Mouse (Mus musculus) central nervous system, embryonic 11.5 days (tissue): ENCODE results near the gene Pgd. TPM values are rescaled to one million over a fixed set of nuclear protein-coding genes. Genes with fewer than 3 reads are reported as not detected.

Experiments
- polyA plus RNA-seq: library from polyadenylated mRNA; depleted of rRNA; stranded (reverse); fragments of >200 nt; gene quantifications from 2 replicates; pipeline ENCODE4 v1.2.3, GENCODE M21; 2012; rRNA removed

Pgd gene
- 115 and 125 TPM in 2 replicates for polyA plus RNA-seq

GRCm38 (mm10) chr4:149166215-149166946 is at the start of gene Pgd:
Gene Pgd, minus strand, starts transcription at chr4:149166771.

DNA sequence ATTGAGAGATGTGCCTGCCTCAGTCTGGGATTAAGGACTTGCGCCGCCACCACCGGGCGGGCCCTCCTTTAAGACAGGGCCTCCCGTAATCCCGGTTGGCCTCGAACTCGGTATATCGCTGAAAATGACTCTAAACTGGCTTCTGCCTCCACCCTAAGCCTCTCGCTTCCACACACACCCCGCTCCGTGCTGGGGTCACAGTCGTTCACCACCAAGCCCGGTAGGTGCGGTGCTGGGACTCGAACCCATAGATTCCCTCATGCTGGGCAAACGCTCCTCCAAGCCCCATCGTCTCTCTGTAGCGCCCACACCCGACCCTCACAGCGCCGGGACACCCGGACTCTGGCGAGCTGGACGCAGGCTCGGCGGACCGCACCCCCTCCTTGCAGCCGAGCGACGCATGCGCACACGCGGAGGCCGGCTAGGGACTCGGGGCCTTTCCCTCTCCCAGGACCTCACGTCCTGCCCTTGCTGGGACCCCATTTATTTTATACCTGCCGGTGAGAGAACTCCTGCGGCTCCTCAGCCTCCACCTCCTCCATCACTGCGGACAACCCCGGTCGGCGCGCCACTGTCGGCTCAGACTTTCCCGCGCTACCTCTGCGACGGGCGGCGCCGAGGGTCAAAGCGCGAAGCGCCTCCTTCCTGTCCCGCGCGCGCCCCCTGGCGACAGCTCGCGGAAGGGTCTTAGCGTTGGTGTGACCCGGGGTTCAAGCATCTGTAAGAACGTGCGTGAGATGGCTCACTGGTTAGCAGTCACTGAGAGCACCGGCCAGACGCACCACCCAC is 29.4 kb downstream of the Pgd start, which contains the start of gene Cenps:
TSS of gene Cenps (minus strand) at position 648 of the 789 bp plus-strand sequence.

GRCm38 (mm10) chr4:149126663-149127062 is 39.9 kb downstream of the Pgd start, which contains the start of gene Cort:
Gene Cort, minus strand, starts transcription at chr4:149126763.

GRCm38 (mm10) chr4:149103875-149104561 is 62.6 kb downstream of the Pgd start, which contains the start of gene Dffa:
Gene Dffa, plus strand, starts transcription at chr4:149104146.

Other genes starting within 250 kb of the Pgd start
- 32.4 and 41.9 TPM in 2 replicates for gene Pex14, start 66.9 kb downstream of the Pgd start, polyA plus RNA-seq
- gene Dffa, start 62.6 kb downstream of the Pgd start, polyA plus RNA-seq = 19.8 and 28.2 TPM in 2 replicates
- 0.37 and 0.47 TPM in 2 replicates for gene Cort, start 40.0 kb downstream of the Pgd start, polyA plus RNA-seq
- 32.7 and 44.2 TPM in 2 replicates for gene Cenps, start 29.1 kb downstream of the Pgd start, polyA plus RNA-seq
- 84.2 and 87.8 TPM in 2 replicates for gene Kif1b, start 140.9 kb upstream of the Pgd start, polyA plus RNA-seq